Mouse (Mus musculus) adrenal gland, postnatal 14 days (tissue): ENCODE measurements around the gene Rhbdl3. TPM values are rescaled to one million over a fixed set of nuclear protein-coding genes. Genes with fewer than 3 reads are reported as not detected.
"Not testable (repeated sequence)": the region's sequence is repeated elsewhere in the genome, so short reads cannot be mapped to it uniquely, and the experiment has no call there.

Experiments used
- DNase-seq: peaks from one replicate; pipeline ENCODE4 v3.0.0; 2021; ENCODE audit warnings: mixed read lengths
- total RNA-seq: library from RNA; stranded (reverse); gene quantifications from 2 replicates; pipeline ENCODE4 v1.2.3, GENCODE M21; 2021

The Rhbdl3 gene
- total RNA-seq, 1 experiment from 2014 or later = 2.6 TPM

DNA sequence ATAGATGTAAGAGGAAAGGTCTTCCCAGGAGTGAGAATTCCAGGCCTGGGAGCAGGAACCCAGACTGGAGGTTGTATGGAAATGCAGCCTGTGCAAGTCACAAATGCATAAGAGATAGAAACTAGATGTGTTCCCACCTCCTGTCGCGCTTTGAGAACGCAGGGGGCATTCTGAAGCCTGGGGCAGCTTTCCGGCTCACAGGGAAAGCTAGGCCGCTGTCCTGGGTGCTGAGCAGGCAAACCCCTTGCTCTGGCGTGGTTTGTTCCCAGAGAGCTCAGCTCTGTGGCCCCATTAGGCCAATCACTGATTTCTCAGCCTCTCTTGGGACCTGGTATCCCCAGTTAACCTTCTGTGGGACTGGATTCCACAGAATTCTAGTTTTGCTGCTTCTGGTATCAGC, 11.9 kb downstream of the Rhbdl3 start:
- DNase-seq = peak; percentile 64

GRCm38 (mm10) chr11:80313462-80313861, 12.8 kb downstream of the Rhbdl3 start:
- no peak for DNase-seq

DNA sequence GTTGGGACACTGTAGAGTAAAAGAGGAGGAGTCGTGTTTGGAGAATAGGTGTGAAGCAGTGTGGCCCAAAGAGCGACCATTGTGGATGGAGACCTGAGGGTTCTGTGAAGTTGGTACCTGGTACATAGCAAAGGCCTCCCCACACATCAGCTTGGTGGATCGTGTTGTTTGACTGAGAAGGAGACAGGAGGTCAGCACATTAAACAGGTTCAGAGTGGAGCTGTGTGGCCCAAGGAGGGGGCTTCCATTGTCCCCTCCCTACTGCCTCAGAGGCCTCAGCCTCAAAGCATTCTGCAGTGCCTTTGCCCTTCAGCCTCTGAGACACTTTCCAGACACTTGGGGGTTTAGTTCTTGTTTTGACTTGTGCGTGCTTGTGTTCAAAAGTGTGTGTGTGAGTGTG, 13.2 kb downstream of the Rhbdl3 start:
- DNase-seq = no peak

DNA sequence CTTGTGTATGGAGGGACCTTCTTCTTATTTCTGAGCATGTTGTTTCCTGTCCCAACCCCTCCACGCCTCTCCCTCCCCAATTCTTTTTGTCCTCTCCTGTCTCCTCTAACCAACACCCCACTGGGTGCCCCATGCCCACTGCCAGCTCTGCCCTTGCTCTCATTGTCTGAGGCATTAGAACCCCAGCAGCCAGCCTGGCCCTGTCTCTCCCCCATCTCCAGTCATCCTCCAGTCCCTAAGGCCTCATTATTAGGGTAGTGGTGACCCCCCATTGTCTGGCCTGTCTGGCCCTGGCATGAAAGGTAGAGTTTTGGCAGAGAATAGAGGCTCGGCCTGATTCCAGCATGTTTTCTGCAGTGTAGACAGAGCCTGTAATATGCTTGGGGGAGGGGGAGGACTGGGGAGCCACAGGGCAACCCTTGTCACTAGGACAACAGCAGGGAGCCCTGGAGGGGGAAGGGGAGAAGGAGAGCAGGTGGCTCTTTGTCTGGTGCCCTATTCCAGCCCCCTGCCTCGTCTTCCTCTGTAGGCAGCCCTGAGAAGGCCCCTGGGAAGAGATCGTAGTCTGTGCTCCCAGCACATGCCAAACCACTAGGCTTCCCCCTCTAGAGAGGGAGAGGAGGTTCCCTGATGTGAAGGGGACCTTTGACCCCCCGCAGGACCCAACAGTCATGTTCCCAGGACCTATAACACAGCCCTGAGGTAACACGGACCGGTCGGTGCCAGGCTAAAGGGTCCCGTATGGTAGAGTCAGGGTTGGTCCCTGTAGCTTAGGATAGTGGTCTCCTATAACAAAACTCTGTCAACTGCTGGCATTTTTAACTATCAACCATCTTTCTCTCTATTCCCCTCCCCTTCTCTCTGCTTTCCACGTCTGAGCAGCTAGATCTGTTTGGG, 15.3 kb downstream of the Rhbdl3 start:
- DNase-seq = no peak

DNA sequence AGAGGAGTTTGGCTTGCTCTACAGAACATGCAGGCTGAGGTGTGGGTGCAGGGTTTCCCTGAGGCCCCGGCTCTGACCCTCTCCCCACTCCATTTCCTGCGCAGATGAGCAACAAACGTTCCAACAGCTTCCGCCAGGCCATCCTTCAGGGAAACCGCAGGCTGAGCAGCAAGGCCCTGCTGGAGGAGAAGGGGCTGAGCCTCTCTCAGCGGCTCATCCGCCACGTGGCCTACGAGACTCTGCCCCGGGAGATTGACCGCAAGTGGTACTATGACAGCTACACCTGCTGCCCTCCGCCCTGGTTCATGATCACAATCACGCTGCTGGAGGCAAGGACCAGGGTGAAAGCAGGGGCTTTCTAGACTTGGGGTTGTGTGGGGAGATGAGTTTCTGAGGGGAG, 22.5 kb downstream of the Rhbdl3 start:
- no peak for DNase-seq

GRCm38 (mm10) chr11:80324636-80325035, 23.9 kb downstream of the Rhbdl3 start:
- DNase-seq = no peak

GRCm38 (mm10) chr11:80332709-80333400, 32.1 kb downstream of the Rhbdl3 start:
- DNase-seq = peak; percentile 33

DNA sequence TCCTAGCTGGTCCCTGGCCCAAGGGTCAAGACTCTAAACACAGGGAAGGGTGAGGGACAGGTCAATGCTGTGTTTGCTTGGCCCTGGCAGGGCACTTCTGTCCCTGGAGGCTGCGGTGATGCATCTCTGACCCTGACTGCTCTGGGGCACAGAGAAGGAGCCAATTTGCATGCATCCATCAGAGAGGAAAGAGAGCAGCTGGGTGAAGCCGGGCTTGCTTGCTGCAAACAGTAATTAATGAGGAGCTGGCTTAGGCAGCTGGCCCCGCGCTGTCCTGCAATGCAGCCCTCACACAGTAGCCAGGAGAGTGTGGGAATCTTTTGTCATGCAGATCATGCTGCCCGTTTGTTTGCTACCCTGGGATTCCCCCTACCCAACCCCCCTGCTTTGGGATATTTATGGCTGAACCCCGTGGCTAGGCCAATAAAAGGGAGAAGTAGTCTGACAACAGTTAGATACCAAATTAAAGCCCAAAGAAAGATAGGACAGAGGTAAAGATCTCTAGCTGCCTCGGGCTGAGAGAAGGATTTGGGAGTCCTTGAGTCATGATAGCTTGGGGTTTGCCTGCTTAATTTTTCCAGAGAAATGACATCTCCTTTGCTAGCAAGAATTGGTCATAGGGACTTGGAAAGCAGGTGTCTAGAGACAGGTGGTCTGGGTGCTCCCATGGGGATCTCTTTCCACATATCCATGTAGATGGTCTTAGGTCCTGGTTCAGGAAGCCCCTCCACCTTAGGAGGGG, 35.1 kb downstream of the Rhbdl3 start:
- DNase-seq = peak; percentile 67

DNA sequence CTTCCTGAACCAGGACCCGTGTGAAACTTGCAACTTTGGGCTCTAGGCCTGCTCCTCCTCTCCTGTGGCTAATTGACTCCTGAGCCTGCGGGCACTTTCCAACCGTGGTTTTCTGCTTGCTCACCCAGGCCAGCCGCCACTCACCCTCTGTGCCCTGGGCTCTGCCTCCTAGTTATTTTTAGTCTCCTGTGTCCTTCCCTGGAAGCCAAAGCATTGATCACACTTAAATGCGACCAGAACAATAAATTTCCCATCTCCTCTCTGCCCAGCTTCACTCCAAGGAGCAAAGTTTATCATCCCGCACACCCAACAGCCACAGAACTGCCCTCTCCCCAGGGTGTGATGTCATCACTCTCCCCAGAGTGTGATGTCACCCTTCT, 35.6 kb downstream of the Rhbdl3 start:
- peak; percentile 50 for DNase-seq

DNA sequence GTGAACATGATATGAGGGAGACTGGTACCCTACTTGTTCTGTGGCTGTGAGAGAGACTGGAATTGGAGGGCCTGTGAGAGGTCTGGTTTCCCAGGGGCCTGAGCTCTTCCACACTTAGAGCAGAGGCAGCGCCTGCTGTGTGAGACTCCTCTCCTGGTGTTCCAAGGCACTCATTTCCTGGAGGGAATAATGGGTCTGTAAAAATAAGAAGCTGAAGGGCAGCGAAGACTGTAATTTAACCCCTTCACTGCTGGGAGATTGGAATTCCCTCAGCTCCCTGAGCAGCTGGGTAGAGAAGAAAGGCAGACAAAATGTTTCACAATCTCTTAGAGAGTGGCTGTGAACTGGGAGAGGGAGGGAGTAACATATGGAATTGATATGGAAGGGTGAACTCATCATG, 41.8 kb downstream of the Rhbdl3 start:
- no peak for DNase-seq

DNA sequence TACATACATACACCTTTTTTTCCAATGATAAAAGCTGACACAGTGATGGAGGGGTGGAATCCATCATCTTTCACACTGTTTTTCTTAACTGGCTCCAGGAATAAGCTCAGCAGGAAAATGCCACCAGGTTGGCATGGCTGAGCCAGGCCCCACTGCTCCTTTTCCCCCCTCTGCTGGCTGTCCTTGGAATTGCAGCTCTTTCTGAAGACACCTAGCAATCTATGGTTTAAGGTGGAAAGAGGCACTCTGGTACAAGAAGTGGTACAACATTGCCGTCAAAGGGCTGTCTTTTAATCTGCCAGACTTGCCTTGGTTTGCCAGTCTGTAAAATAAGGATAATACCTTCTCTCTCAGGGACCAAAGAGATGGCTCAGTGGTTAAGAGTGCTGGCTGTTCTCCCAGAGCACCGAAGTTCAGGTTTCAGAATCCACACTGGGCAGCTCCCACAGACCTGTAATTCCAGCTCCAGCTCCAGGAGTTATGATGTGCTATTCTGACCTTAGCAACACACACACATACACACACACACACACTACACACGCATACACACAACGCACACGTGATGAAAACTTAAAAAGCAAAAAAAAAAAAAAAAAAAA, 51.2 kb downstream of the Rhbdl3 start:
- peak; percentile 91 for DNase-seq

GRCm38 (mm10) chr11:80354832-80355231, 54.1 kb downstream of the Rhbdl3 start:
- DNase-seq = peak; percentile 26

GRCm38 (mm10) chr11:80368949-80369348, 68.2 kb downstream of the Rhbdl3 start:
- no peak for DNase-seq

DNA sequence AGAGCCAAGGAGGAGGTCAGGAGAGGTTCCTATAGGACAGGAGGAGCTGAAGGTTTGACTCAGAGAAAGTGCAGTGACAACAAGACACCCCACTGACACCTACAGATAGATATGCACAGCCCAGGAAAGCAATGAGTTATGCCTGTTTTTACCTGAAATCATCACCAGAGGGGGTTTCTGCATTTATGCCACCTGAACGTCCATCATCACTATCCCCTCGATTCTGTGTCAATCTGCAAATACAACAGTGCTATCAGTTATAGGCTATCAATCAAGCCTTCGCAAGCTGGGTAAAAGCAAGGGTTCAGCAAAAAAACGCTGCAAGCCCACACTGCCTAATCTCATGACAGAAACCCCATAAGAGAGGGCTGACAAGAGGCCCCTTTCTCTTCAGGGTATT, 75.9 kb downstream of the Rhbdl3 start:
- no peak for DNase-seq

- peak; percentile 94 for DNase-seq
Observed at GRCm38 (mm10) chr11:80377712-80378451, 77.2 kb downstream of the Rhbdl3 start, which contains the start of gene 5730455P16Rik. Gene 5730455P16Rik (minus strand): TSS chr11:80378034.

- DNase-seq = not testable (repeated sequence)
Observed at GRCm38 (mm10) chr11:80378452-80379068, 77.8 kb downstream of the Rhbdl3 start.

GRCm38 (mm10) chr11:80379184-80379583, 78.5 kb downstream of the Rhbdl3 start:
- DNase-seq = not testable (repeated sequence)

- peak; percentile 50 for DNase-seq
Observed at GRCm38 (mm10) chr11:80382626-80383018, 81.9 kb downstream of the Rhbdl3 start.

DNA sequence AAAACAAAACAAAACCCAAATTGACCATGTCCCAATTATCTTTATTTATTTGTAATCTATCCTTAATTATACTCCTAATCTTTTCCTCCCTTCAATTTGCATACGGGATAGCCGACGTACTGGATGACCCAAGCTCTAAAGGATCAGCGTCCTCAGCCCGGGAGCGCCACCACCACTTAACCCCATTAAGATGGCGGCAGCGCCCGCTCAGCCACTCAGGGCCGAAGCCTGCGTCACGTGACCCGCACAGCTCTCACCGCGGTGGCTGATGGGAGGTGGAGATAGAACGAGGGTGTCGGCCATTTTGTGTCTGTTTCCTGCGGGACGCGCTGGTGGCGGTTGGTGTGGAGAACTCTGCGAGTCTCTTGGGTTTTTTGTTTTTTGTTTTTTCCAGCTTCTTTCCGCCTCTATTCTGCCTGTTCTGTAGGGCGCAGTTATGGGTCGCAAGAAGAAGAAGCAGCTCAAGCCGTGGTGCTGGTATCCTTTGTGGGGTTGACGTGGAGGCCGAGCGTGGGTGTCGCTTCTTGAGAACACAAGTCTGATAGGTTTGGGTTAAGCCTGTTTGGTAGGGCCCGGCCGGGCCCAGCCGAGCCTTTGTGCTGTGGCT, 82.4 kb downstream of the Rhbdl3 start, which contains the start of gene Zfp207:
Gene Zfp207 (plus strand): TSS at position 261 of the 607 bp plus-strand sequence.
- peak; percentile 99 for DNase-seq

DNA sequence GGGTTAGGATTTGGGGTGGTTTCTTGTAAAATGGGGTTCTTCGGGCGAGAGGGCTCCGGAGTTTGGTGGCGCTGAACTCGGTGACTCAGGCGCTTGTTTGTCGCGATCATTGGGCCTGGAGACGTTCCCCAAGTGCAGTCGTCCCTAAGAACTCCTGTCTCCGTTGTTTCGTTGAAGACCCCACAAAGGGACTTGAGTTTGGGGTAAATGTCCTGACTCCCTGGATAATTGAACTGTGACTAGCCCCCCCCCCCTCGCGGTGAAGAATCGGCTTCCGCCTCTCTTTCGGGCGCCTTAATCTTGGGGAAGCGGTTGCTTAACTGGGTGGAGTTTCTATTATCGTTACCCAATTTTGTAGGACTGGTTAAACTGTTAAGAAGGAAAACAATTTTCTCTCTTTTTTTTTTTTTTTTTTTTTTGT, 82.9 kb downstream of the Rhbdl3 start:
- peak; percentile 56 for DNase-seq
